Mouse (Mus musculus) kidney, adult 9 months (tissue): ENCODE measurements around the gene Metap1.
A peak's percentile ranks its signal among the peaks of the same experiment; 100 is the strongest.

ENCODE experiments used
- DNase-seq: peaks from one replicate; pipeline ENCODE4 v3.0.0; 2022

Metap1 gene

DNA sequence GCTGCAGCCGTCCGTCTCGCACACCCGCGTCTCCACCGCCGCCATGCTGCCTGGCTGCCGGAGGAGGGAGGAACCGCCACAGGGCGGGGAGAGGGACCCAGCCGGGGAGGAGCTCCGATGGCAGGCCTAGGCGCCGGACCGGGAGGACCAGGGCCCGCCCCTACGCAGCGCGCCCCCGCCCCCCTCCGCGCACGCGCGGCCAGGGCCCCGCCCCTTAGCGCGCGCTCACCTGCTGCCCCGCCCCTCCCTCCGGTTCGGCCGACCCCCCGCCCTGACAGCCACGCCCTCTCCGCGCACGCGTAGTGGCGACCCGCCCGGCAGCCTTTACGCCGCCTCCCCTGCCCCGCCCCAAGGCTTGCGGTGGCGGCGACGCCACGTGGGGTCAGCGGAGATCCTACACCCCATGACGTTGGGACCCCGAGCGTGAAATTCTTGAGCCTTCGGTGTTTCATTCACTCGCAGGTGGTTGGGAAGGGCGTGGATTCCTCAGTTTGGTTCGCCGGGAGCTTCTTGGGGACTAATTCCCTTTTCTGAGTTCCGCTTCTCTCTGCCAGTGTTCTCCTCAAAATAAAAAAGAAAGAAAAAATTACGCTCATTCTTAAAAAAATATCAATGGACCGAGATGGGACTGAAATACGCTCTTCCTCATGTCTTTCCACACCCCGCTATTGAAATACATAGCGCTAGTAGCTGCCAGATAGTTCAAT lies at the start of gene Metap1:
Gene Metap1, minus strand, starts transcription at position 189 of the 707 bp plus-strand sequence.
- DNase-seq, result peak; percentile 94

- peak; percentile 76 for DNase-seq
Observed at GRCm38 (mm10) chr3:138536031-138536430, 46.7 kb upstream of the Metap1 start.

GRCm38 (mm10) chr3:138532764-138533163 lies 43.4 kb upstream of the Metap1 start:
- no peak for DNase-seq

GRCm38 (mm10) chr3:138531479-138532181 lies 42.3 kb upstream of the Metap1 start:
- no peak for DNase-seq

DNA sequence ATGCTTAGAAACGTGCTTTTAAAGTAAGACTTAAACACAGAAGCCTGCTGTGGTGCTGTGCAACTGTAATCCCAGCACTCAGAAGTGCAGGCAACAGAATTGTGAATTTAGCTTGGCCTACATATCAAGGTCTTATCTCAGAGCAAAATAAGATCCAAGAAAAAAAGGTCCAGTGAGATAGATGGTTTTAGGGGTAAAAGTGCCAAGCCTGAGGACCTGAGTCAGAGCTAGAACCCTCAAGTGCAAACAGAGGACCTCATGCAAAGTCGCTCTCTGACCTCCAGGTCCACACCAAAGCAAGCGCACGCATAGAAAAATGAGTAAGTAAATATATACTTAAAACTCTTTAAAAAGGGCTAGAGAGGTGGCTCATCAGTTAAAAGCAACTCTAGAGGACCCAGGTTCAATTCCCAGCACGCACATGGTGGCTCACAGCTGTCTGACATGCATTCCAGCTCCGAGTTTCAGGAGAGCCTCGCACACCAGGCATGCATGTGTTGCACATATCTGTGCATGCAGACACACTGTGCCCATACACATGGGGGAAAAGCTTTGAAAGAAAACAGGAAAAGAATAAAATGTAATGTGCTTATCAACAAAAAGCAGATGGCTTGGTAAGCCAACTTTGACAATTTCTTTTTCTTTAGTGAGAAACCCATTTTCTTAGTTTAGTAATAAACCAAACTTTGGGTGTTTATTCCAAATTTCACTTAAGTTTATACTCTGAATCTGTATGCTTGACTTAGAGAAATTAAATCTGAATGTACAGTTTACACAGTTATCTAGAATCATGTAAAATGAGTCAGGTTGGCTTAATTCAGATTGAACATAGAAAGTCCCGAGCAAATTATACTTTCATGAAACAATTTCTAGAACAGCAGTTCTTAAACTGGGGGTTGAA lies 41.5 kb upstream of the Metap1 start:
- no peak for DNase-seq

DNA sequence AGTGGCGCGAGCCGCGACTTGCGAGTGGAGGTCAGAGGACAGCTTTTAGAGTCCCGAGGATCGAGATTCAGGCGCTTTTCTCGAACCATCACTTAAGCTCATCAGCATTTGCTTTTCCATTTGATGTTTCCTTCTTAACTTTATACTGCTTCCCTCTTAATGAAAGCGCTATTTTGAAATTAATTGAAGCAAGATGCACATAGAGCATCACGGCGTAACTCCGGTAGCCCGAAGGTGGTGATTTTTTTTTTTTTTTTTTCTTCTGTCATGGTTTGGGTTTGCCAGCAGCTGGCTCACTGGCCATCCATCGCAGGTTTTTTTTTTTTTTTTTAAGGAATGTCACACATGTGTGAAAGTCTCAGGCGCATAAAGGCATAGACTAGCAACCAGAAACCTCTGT lies 39.0 kb upstream of the Metap1 start:
- DNase-seq, result no peak

- DNase-seq, result peak; percentile 69
Observed at GRCm38 (mm10) chr3:138527667-138528231, 38.4 kb upstream of the Metap1 start.

DNA sequence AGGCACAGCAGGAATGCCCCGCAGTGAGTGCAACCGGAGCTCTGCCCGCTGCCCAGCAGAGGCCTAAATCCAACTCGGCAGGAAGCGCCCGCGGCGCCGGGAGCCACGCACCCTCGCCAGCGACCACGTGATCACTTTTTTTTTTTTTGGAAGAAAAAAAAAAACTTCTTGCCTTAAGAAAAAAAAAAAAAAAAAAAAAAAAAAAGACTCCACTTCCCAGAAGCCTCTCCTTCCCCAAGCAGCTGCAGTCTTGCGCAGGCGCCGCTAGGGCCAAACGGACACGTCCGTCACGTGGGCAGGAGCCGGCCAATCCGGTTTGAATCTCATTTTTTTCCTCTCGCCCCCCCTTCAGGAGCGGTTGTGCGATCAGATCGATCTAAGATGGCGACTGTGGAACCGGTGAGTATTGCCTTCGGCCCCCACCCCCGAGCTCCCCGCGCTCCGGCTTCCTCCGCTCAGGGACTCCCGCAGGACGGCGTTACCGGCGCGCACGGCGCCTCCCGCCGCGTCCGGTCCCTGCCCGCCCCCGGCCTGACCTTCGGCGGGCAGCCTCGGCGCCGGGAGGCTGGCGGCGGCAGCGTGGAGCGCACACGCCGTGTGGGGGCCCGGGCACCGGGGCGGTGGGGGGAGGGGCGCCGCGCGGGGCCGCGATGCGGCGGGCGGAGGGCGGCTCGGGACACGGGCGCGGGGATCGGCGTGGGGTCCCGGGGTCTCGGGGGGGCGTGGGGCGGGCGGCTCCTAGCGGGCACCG lies 37.8 kb upstream of the Metap1 start:
- DNase-seq, result peak; percentile 99

GRCm38 (mm10) chr3:138526073-138526915 lies 37.0 kb upstream of the Metap1 start, which contains the start of gene Eif4e:
Gene Eif4e (plus strand): TSS chr3:138526179.
- peak; percentile 86 for DNase-seq

- no peak for DNase-seq
Observed at GRCm38 (mm10) chr3:138525494-138525893, 36.2 kb upstream of the Metap1 start.

DNA sequence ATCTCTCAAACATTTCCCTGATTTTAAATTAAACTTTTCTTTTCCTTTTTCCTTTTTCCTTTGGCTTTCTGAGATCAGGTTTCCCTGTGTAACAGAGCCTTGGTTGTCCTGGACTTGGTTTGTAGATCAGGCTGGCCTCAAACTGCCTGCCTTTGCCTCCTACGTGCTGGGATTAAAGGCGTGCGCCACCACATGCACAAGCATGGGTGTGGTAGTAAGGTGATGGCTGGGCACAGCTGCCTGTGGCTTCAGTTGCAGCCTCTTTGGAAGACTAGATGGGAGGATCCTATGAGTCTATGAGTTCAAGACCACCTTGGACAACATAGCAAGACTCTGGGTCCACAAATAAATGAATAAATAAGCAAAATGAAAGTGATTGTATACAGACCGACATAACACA lies 34.6 kb upstream of the Metap1 start:
- DNase-seq, result no peak

DNA sequence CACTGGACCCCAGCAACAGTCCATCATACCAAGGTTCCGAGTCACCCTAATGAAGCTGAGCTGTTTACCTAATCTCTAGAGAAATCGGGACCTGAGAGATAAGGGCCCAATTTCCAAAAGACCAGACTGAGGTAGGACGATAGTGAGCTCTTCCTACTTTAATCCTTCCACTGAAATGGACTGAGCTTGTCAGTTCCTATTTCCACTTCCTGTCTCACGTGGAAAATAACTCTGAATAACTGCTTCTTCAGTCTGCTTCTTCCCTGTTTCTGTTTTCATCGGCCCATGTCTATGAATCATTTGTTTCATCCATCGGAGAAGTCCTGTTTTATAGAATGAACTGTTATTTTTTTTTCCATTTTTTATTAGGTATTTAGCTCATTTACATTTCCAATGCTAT lies 29.9 kb upstream of the Metap1 start:
- no peak for DNase-seq

GRCm38 (mm10) chr3:138517881-138518280 lies 28.6 kb upstream of the Metap1 start:
- DNase-seq, result no peak

DNA sequence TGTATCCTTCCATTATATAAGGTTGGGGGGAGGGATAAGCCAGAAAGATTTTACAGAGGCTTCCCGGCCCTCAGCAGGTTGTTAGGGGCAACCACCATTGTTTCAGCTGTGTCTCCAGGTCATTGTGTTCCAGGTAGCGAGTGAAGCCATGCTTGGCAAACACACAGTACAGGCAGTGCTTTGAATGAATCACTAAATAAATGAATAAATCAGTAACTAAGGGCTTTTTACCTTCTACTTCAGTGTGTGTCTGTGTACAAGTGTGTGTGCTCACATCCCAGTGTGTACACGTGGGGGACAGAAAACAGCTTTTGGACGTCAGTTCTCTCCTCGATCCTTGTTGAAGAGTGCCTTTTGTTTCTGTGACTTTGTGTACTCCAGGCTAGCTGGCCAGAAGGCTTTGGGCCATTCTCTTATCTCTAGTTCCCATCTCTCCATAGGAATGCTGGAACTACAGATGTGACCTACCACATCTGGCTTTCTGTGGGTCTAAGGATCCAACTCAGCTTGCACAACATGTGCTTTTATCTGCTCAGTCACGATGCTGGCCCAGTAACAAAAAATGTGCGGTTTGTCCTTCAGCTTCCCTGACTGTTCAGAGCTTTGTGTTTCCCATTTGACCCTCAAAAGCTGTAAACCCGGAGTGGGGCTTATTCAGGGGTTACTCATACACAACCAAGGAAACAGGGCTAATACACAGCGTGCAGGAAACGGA lies 26.5 kb upstream of the Metap1 start:
- peak; percentile 36 for DNase-seq

DNA sequence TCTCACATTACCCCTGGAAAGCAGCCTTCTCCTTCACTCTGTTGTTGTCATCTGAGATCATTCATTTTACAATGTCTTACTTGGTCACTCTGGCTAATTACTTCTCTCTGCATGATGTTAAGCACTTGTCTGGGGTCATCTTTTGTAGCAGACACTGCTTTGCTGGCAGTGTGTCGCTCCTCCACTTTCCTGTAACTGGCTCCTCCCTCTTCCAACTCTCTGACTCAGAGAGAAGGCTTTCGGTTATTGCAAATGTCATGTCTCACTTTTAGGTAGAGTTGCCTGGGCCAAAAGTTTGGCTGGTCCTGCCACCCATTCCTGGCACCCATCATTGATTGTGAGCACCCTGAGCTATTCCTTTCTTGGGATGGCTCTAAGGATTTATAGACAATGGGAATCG lies 25.4 kb upstream of the Metap1 start:
- no peak for DNase-seq

DNA sequence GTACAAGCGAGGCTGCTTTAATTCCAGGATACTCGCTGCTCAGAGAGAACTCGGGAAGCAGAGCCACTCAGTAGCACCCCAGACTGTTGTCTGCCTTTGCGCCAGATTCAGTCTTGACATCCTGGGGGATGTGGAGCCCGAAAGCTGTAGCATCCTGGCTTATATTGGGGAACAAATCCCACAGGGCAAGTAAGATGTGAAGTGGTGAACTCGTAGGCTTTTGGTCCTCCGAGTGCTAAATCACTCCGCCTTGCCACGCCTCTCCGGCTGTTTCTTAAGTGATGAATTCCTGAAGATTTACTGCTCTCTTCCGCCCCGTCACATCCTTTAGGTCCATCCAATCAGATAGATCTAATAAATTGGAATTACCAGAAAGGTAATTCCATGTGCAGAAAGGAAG lies 23.9 kb upstream of the Metap1 start:
- DNase-seq, result peak; percentile 17

- DNase-seq, result no peak
Observed at GRCm38 (mm10) chr3:138510471-138510870, 21.2 kb upstream of the Metap1 start.

DNA sequence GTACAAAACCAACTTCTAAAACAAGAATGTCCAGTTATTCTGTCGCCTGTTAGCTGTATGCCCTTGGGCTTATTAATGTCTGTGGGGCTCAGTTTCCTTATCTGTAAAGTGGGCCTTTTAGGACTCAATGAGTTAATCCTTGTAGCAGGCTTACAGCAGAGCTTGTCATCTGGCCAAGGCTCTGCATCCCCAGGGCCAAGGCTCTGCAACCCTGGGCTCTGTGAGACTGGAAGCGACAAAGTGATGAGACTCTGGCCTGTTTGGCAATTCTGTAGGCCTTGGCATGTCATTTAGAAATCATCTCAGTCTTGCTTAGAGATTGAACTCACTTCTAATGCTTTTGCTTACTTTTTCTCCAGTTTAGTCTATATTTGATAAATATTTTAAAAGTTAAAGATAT lies 20.3 kb upstream of the Metap1 start:
- DNase-seq, result no peak

GRCm38 (mm10) chr3:138506749-138507148 lies 17.4 kb upstream of the Metap1 start:
- peak; percentile 65 for DNase-seq

GRCm38 (mm10) chr3:138503754-138504153 lies 14.4 kb upstream of the Metap1 start:
- DNase-seq, result no peak
